Mouse (Mus musculus) hindlimb bud, embryonic 11.5 days (tissue): ENCODE data around the gene Brd4.

ENCODE experiments used
- DNase-seq: peaks from one replicate; pipeline ENCODE4 v3.0.0-alpha.2; 2012; ENCODE audit warnings: low read depth, low spot score; ENCODE audit errors: extremely low spot score

Brd4 gene

DNA sequence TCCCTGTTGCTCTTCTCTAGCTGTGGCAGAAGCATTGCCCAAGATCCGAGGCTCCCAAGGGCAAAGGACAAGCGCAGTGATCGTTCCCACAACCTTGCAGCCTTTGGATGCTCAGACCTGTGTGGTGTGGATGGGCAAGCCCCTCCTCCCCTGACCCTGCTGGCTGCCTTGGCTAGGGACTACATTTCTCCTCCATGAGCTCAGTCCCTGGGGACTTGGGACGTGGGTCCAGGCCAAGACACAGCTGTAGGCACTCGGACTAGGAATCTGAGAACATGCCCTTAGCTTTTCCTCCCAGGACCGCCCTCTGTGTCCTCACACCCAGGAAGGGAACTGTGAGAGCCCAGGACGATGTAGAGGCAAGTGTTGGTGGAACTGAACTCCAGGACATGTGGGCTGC is 111.4 kb downstream of the Brd4 start:
- DNase-seq: no peak

- DNase-seq: no peak
These were observed 112.0 kb downstream of the Brd4 start for GRCm38 (mm10) chr17:32172485-32172884.

- no peak for DNase-seq
These were observed 114.8 kb downstream of the Brd4 start for GRCm38 (mm10) chr17:32169518-32170225.

DNA sequence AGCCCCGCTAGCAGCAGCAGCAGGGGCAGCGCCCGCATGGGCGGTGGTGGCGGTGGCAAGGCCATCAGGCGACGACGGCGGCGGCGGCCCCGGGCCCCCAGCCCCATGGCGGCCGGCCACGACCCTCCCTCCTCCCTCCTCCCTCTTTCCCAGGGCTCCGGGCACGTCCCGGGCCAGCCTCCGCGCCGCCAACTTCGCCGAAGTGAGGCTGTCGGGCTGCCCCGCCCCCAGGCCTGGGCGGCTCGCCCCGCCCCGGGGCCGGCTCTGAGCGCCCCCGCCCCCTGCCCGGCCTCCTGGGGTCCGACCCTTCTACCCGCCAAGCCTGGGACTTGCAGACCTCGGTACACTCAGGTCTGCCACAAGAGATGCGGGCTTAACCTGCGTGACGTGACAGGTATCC is 117.8 kb downstream of the Brd4 start, which contains the start of gene Notch3:
Notch3 (minus strand) TSS at position 166 of the 400 bp plus-strand sequence.
- no peak for DNase-seq

DNA sequence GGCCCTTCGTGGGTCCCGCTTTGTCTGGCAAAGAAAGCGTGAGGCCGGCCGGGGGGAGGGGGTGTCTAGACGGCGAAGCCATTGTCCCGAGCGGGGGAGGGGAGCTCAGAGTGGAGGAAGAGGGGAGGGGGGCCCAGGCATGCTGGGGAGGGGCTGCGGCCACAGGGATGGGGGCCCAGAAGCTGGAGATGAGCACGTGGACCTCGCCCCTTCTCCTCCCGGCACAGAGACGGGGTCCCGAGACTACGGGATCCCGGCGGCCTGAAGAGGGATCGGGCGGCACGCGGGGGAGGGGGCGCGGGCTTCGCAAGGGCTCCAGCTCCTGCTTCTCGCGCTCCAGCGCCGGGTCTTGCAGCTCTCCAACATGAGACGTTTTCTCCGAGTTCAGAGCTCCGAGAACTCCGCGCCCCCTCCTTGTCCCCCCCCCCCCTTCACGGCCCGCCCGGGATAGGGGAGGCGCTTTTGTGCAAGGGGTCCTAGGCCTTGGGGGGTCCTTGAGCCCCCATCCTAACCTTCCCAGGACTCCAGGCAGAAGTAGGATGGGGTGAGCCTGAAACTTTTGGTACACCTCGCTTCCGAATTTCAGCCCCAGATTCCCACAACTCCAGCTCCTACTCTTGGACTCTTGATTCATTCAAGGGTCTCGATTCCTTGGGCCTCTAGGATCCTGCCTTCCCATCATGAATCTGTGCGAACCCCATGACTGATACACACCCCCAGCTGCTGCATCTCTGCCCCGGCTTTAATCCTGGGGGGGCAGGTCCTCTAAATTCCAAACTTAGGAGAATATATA is 118.5 kb downstream of the Brd4 start:
- DNase-seq: peak; percentile 78

- no peak for DNase-seq
These were observed 119.2 kb downstream of the Brd4 start for GRCm38 (mm10) chr17:32165266-32165802.

GRCm38 (mm10) chr17:32164780-32165179 is 119.7 kb downstream of the Brd4 start:
- no peak for DNase-seq

DNA sequence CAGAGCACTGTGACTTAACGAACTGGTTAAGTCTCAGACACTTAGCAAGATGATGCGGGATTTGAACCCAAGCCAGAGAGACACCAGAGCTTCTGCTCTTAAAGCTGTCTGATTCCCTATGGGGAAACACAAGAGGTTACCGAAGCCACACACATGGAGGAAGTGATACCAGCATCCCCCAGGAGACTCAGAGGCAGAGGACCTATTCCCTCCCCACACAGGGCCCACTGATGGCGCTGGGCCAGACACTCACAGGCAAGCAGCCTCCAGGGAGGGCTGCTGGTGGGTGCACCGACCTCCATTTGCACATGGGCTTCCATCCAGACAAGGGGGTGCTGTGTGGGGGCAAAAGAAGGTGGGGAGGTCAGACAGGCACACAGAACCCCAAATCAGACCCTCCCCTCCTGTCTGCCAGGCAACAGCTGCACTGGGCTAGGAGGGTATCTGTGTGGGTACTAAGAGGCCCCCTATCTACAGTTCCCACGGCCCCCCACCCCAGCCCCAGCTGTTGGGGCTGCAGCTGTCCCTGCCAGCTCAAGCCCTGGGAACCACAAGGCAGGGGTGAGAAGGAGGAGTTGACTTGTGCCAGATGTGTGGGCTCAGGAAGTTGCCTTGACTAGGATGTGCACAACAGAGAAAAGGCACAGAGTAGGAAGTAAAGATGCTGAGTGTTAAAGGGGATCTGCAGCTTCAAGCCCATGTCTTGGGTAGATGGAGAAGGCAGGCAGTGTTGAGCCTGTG is 120.4 kb downstream of the Brd4 start:
- no peak for DNase-seq

DNA sequence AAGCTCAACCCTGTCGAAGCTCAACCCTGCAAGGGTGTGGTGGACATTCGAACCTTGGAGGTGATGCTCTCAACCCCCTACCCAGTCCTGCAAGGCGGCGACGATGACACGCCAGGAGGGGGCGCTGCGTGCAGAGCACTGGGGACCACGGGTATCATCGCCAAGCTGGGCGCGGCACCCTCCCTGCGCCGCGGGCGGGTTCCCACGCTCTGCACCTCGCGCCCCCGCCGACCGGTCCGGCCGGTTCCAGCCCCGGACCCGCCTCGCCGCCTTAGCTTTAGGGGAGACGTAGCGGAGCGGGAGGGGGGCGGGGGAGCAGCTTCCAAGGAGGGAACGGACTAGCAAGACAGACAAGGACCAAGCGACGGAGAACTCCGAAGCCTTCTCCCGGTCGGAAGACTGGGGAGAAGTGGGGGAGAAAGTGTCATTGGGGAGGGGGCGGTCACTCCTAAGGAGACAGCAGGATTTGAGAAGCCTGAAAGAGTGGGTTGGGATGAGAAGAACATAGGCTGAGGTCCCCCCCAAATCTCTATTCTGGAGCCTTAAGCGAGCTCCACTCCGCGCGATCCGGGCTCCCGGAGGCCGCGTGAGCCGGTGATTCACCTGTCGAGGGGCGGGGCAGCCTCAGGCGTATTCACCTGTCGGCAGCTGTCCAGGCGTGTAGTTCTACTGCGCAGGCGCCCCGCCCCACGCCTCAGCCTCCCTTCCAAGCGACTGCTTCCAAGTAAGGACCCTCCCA is 122.2 kb downstream of the Brd4 start:
- no peak for DNase-seq

- no peak for DNase-seq
These were observed 123.6 kb downstream of the Brd4 start for GRCm38 (mm10) chr17:32160882-32161281.

GRCm38 (mm10) chr17:32158841-32159240 is 125.7 kb downstream of the Brd4 start:
- no peak for DNase-seq

DNA sequence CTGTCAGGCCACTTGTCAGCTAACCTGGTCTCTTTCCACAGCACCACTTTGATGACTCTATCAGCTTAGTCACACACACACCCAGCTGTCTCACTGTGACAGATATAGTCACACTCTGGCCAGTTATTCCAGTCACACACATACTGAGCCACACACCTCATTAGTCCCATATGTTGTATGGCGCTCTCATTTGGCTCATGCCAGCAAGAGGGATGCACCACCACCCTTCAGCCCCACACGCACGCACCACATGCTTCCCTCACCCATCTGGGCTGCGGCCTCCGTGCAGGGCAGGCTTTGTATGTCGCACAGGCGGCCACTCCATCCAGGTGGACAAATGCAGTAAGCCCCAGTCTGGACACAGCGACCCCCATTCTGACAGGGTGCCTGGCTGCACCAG is 137.8 kb downstream of the Brd4 start:
- DNase-seq: no peak
